Mouse (Mus musculus) midbrain, embryonic 16.5 days (tissue): ENCODE measurements around the gene Olfr1177-ps. TPM values are rescaled to one million over a fixed set of nuclear protein-coding genes. Genes with fewer than 3 reads are reported as not detected.

Experiments used
- ATAC-seq: fragments of 200-750 bp; cut with Nextera tagmentation; 2 replicates; pipeline ENCODE4 v1.8.0; 2017; ENCODE audit warnings: moderate TSS enrichment
- H3K27ac ChIP-seq: fragments of 300-500 bp; sonication (generic); 2 replicates; pipeline ENCODE4 v1.5.1; 2014; ENCODE audit warnings: mild to moderate bottlenecking, low read length, mixed read lengths
- H3K27me3 ChIP-seq: fragments of 300-500 bp; sonication (generic); 2 replicates; pipeline ENCODE4 v1.6.1; 2014; ENCODE audit warnings: low read depth, low read length, mixed read lengths; ENCODE audit not compliant: control insufficient read depth, insufficient read depth
- H3K36me3 ChIP-seq: fragments of 300-500 bp; sonication (generic); 2 replicates; pipeline ENCODE4 v1.6.1; 2014; ENCODE audit warnings: mild to moderate bottlenecking, low read length, moderate library complexity, mixed read lengths; ENCODE audit not compliant: control insufficient read depth, insufficient read depth
- H3K4me1 ChIP-seq: fragments of 300-500 bp; sonication (generic); 2 replicates; pipeline ENCODE4 v1.6.1; 2014; ENCODE audit warnings: mild to moderate bottlenecking, low read length, mixed read lengths; ENCODE audit not compliant: control insufficient read depth, insufficient read depth
- H3K4me2 ChIP-seq: fragments of 300-500 bp; sonication (generic); 2 replicates; pipeline ENCODE4 v1.6.1; 2014; ENCODE audit warnings: mild to moderate bottlenecking, low read length, mixed read lengths
- H3K4me3 ChIP-seq: fragments of 300-500 bp; sonication (generic); 2 replicates; pipeline ENCODE4 v1.5.1; 2014; ENCODE audit warnings: low read depth, mild to moderate bottlenecking, low read length, moderate library complexity, mixed read lengths
- H3K9ac ChIP-seq: fragments of 300-500 bp; sonication (generic); 2 replicates; pipeline ENCODE4 v1.6.1; 2014; ENCODE audit warnings: low read depth, low read length, mixed read lengths
- H3K9me3 ChIP-seq: fragments of 300-500 bp; sonication (generic); replicated peaks from 2 replicates; pipeline ENCODE4 v1.6.1; 2014; ENCODE audit warnings: mild to moderate bottlenecking, low read length, mixed read lengths; ENCODE audit not compliant: control insufficient read depth, poor library complexity, severe bottlenecking
- WGBS: fragments of 180-500 bp; shearing (Covaris S2); extraction: QIAGEN DNeasy Blood & Tissue Kit; methylation state at CpG from one replicate; pipeline ENCODE4 v1.1.7; 2014; 5-methylcytosine and 5-hydroxymethylcytosine counted together
- polyA plus RNA-seq: library from polyadenylated mRNA; unstranded; fragments of >200 nt; fragmentation: Nextera tagmentation; extraction: Ambion mirVana; gene quantifications from 2 replicates; pipeline ENCODE4 v1.2.1, GENCODE M21; 2015

Gene Olfr1177-ps
- not detected in 2 replicates for polyA plus RNA-seq

DNA sequence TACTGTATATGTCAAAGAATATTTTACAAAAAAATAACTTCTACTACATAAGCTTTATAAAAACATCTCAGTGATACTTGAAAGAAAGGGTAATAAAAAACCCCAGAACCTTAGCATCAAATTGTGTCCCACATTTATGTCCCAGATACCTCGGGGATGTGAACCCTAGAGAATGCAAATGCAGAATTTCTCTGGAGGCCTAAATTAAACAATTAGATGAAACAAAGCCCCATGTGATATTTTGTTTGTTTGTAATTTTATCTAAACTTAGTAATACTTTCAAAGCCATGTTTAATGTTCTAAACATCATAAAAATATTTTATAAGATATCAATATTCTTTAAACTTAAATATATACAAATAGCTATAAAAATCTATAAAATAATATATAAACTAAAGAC is at the start of gene Olfr1177-ps:
Gene Olfr1177-ps, minus strand, starts transcription at position 101 of the 400 bp plus-strand sequence.
- 92% methylated on average over 1 of the region's 1 CpGs for WGBS

DNA sequence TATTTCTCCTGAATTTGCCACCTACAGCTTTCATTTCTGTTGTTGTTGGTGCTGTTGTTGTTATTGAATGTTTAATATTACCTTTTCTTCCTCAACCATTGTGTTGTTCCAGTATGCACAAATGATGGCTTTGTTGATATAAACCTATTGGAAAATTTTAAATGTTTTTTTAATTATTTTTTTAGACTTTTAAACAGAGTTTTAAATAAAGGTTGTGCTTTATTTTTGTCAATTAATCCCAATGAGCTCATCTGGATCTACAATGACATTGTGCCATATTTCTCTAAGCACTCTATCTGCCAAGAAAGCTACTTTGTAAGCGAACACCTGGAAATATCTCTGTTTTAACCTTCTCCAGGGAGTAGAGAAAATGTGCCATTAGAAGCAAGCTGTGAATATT is 40.5 kb upstream of the Olfr1177-ps start, which contains the start of gene Olfr1178:
Gene Olfr1178, plus strand, starts transcription at position 301 of the 400 bp plus-strand sequence.
- Histone ChIP-seq H3K9me3 (no peaks in the 10 kb centered on the region), H3K27ac (no peak within 1 kb of the TSS), H3K9ac (no peak within 1 kb of the TSS), H3K4me1 (no peaks in the 10 kb centered on the region), H3K4me3 (no peak within 1 kb of the TSS), H3K4me2 (no peak within 1 kb of the TSS), H3K27me3 (no peaks in the 10 kb centered on the region), H3K36me3 (no peaks in the 10 kb centered on the region)
- no peak for ATAC-seq
- WGBS = 89% methylated on average over 1 of the region's 1 CpGs

More for the DNA sequence above, at the start of gene Olfr1177-ps:
- Histone ChIP-seq H3K4me1 (no peaks in the 10 kb centered on the region), H3K9ac (no peak within 1 kb of the TSS), H3K9me3 (no peaks in the 10 kb centered on the region), H3K27me3 (no peaks in the 10 kb centered on the region), H3K4me2 (no peak within 1 kb of the TSS), H3K4me3 (no peak within 1 kb of the TSS), H3K27ac (no peak within 1 kb of the TSS), H3K36me3 (no peaks in the 10 kb centered on the region)
- no peak for ATAC-seq

DNA sequence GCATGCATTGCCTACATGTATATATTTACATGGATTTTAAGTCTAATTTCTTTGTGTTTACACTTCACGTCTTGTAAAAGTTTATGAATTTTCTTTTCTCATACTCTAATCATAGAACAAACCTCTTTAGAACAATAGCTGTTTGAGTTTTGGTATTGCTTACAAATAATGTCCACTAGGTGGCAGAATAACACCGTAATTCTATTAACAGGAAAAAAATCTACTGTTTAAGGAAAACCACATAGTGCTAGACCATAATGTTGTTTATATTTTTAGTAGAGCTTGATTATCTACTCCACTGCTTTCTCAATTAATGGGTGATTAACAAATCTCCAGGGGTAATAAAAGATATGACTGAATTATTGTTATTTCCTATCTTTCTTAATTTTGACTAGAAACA is 10.0 kb upstream of the Olfr1177-ps start:
- Histone ChIP-seq H3K4me2 (no peak overlapping the region), H3K27me3 (no peaks in the 10 kb centered on the region), H3K9me3 (no peaks in the 10 kb centered on the region), H3K9ac (no peak overlapping the region), H3K36me3 (no peaks in the 10 kb centered on the region), H3K4me1 (no peaks in the 10 kb centered on the region), H3K27ac (no peak overlapping the region), H3K4me3 (no peak overlapping the region)
- 3% methylated on average over 2 of the region's 2 CpGs for WGBS
- ATAC-seq = peak; percentile 76

DNA sequence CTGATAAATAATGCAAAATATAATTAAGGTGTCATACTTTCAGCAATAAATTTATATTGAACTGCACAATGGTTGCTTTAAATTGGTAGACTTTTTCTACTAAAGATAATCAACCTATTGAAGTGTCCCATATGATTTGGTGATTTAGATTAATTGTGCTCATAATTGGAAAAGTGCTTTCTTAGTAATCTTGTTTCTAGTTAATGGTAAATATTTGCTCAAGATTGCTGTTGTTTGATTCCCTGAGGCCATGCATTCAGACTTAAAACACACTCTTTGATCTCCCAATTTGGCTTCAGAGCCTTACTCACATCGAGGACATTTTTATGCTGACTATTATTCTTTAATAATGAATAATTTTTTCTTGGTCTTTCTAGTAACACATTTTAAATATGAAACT is 9.9 kb downstream of the Olfr1177-ps start, which contains the start of gene Olfr1176:
Gene Olfr1176, plus strand, starts transcription at position 301 of the 400 bp plus-strand sequence.
- H3K27me3 ChIP-seq = no peaks in the 10 kb centered on the region
- ATAC-seq = no peak
- 63% methylated on average over 1 of the region's 1 CpGs for WGBS
- no peak within 1 kb of the TSS for H3K9ac ChIP-seq
- no peaks in the 10 kb centered on the region for H3K4me1 ChIP-seq
- H3K36me3 ChIP-seq = no peaks in the 10 kb centered on the region
- H3K4me2 ChIP-seq = no peak within 1 kb of the TSS
- no peak within 1 kb of the TSS for H3K27ac ChIP-seq
- no peak within 1 kb of the TSS for H3K4me3 ChIP-seq
- H3K9me3 ChIP-seq = no peaks in the 10 kb centered on the region

DNA sequence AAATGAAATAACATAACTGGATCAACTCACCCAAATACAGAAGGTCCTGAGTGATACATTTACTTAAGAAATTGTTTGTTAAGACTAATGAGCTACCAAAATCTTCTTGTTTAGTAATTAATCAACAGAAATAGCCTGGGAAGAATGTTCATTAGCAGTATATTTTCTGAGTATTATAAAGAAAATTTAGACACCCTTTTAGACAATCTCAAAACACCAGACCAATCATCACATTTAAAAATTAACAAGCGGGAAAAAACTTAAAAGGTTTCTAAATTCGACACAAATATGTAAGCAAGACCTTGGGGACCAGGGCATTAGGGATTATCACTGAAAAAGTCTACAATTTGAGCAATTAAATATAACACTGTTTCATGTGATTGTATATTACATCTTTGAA is 19.2 kb downstream of the Olfr1177-ps start, which contains the start of gene Olfr1175-ps:
Gene Olfr1175-ps, minus strand, starts transcription at position 101 of the 400 bp plus-strand sequence.
- Histone ChIP-seq H3K36me3 (no peaks in the 10 kb centered on the region), H3K4me1 (no peaks in the 10 kb centered on the region), H3K9ac (no peak within 1 kb of the TSS), H3K27me3 (no peaks in the 10 kb centered on the region), H3K4me2 (no peak within 1 kb of the TSS), H3K27ac (no peak within 1 kb of the TSS), H3K4me3 (no peak within 1 kb of the TSS), H3K9me3 (no peaks in the 10 kb centered on the region)
- ATAC-seq = no peak
- WGBS = 86% methylated on average over 2 of the region's 2 CpGs

DNA sequence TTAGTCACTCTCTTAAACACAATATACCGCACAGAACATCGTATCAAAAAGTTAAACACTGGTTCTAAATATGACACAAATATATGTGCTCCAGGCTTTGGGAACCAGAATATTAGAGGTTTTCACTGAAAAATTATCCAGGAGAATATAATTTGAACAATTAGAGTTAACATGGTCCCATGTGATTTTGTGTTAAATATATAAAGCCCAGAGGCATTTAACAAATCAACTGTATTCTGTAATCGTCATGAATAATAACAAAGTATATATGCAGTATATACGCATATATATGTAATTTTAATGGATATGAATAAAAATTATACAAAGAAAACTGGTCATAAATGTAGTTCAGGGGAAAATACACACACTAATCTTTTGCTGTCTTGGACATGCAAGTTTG is 31.3 kb downstream of the Olfr1177-ps start, which contains the start of gene Olfr1174-ps:
Gene Olfr1174-ps, minus strand, starts transcription at position 101 of the 400 bp plus-strand sequence.
- ATAC-seq = no peak
- WGBS = 96% methylated on average over 4 of the region's 4 CpGs
- no peaks in the 10 kb centered on the region for H3K27me3 ChIP-seq
- H3K4me2 ChIP-seq = no peak within 1 kb of the TSS
- no peak within 1 kb of the TSS for H3K27ac ChIP-seq
- no peak within 1 kb of the TSS for H3K4me3 ChIP-seq
- no peaks in the 10 kb centered on the region for H3K9me3 ChIP-seq
- H3K4me1 ChIP-seq = no peaks in the 10 kb centered on the region
- H3K9ac ChIP-seq = no peak within 1 kb of the TSS
- H3K36me3 ChIP-seq = no peaks in the 10 kb centered on the region

Other genes with a start within 250 kb of the Olfr1177-ps start
- not detected in 2 replicates for gene Olfr1166, start 218.2 kb downstream of the Olfr1177-ps start, polyA plus RNA-seq
- gene Olfr1167, start 191.3 kb downstream of the Olfr1177-ps start, polyA plus RNA-seq = not detected in 2 replicates
- gene Olfr1168, start 164.6 kb downstream of the Olfr1177-ps start, polyA plus RNA-seq = not detected in 2 replicates
- not detected in 2 replicates for gene Olfr1170, start 118.2 kb downstream of the Olfr1177-ps start, polyA plus RNA-seq
- gene Olfr1173, start 66.6 kb downstream of the Olfr1177-ps start, polyA plus RNA-seq = not detected in 2 replicates
- not detected in 2 replicates for gene Olfr1174-ps, start 31.4 kb downstream of the Olfr1177-ps start, polyA plus RNA-seq
- gene Olfr1175-ps, start 19.3 kb downstream of the Olfr1177-ps start, polyA plus RNA-seq = not detected in 2 replicates
- gene Olfr1176, start 9.8 kb downstream of the Olfr1177-ps start, polyA plus RNA-seq = not detected in 2 replicates
- gene Olfr1178, start 40.6 kb upstream of the Olfr1177-ps start, polyA plus RNA-seq = not detected in 2 replicates
- not detected in 2 replicates for gene Olfr1179, start 60.0 kb upstream of the Olfr1177-ps start, polyA plus RNA-seq
- gene Olfr1180, start 72.7 kb upstream of the Olfr1177-ps start, polyA plus RNA-seq = not detected in 2 replicates
- not detected in 2 replicates for gene Olfr1181, start 79.7 kb upstream of the Olfr1177-ps start, polyA plus RNA-seq
- gene Gm13757, start 102.6 kb upstream of the Olfr1177-ps start, polyA plus RNA-seq = not detected in 2 replicates
- not detected in 2 replicates for gene Olfr1183, start 108.4 kb upstream of the Olfr1177-ps start, polyA plus RNA-seq
- gene Olfr1184, start 137.1 kb upstream of the Olfr1177-ps start, polyA plus RNA-seq = not detected in 2 replicates
- gene Olfr1185-ps1, start 146.8 kb upstream of the Olfr1177-ps start, polyA plus RNA-seq = not detected in 2 replicates
- not detected in 2 replicates for gene Olfr1186, start 172.1 kb upstream of the Olfr1177-ps start, polyA plus RNA-seq
- gene Olfr1188, start 210.4 kb upstream of the Olfr1177-ps start, polyA plus RNA-seq = not detected in 2 replicates
- gene Olfr1189, start 240.0 kb upstream of the Olfr1177-ps start, polyA plus RNA-seq = not detected in 2 replicates